Mouse (Mus musculus): ENCODE results near the gene Arih1. TPM values are rescaled to one million over a fixed set of nuclear protein-coding genes. Genes with fewer than 3 reads are reported as not detected.

Gene Arih1
- total and polyA plus RNA-seq, 3 experiments, result 46.5 to 60.4 (median 48.4) TPM

DNA sequence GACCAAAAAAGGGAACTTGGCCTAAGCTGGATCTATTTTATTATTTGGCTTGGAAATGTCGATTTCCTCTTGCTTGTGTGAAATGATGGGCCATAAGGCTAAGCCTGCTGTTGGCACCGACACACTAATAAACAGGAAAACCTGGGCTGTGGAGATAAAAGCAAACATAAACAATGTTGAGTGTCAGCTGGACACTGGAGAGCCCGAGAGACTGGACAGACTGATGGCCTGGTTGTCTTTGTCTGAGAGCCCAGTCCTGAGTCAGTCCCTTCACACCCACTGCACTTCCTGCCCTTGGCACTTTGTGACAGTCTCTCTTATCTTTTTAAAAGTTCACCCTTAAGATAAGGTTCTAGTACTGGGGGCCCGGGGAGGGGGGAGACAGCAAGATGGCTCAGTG, 36.5 kb upstream of the Arih1 start:
- no peak overlapping the region for H3K4me3 ChIP-seq (ENCODE audit: control insufficient read depth in 1 of 2, insufficient read depth in 1 of 2, low read depth in 2 of 2, low read length in 2 of 2)
- H3K9me3 ChIP-seq (replicated peaks; ENCODE audit: insufficient read depth, low read length), result no peaks in the 10 kb centered on the region
- H3K4me1 ChIP-seq (ENCODE audit: control insufficient read depth in 1 of 2, insufficient read depth in 2 of 2, low read length in 2 of 2), result peaks cover 4 to 21% of the 10 kb centered on the region in 2 experiments; a peak in 3 of 4 replicates
- no peaks in the 10 kb centered on the region for H3K27me3 ChIP-seq (ENCODE audit: control insufficient read depth in 1 of 2, insufficient read depth in 2 of 2, low read length in 2 of 2)
- peak; percentile 56 for DNase-seq (ENCODE audit: low read depth, low spot score)
- H3K9ac ChIP-seq (ENCODE audit: control insufficient read depth, low read depth, low read length, poor library complexity, severe bottlenecking), result no peak overlapping the region
- TF ChIP-seq EP300 (IDR thresholded peaks at IDR 0.05; ENCODE audit: low read depth in 1 of 2, low read length in 2 of 2) (peak; percentile 36 to 38; a peak in 3 of 4 replicates), POLR2AphosphoS2 (IDR thresholded peaks at IDR 0.05; ENCODE audit: low read length) (no peak), GATA1 (IDR thresholded peaks at IDR 0.05; ENCODE audit: low read depth, low read length) (peak; percentile 47; the same call in 1 of the 2 replicates), MAX (IDR thresholded peaks at IDR 0.05; ENCODE audit: low read length) (no peak), TAL1 (IDR thresholded peaks at IDR 0.05; ENCODE audit: low read length) (peak; percentile 59), MYC (IDR thresholded peaks at IDR 0.05; ENCODE audit: low read depth, low read length) (no peak), ELF1 (IDR thresholded peaks at IDR 0.05; ENCODE audit: low read depth, low read length) (0 out of 2 replicates have a peak, but pooled peaks have one; percentile 23), TBP (IDR thresholded peaks at IDR 0.05; ENCODE audit: low read depth, low read length) (no peak), NELFE (IDR thresholded peaks at IDR 0.05; ENCODE audit: low read depth, low read length) (no peak), ZKSCAN1 (IDR thresholded peaks at IDR 0.05; ENCODE audit: low read depth, low read length) (no peak), BHLHE40 (IDR thresholded peaks at IDR 0.05; ENCODE audit: borderline replicate concordance, low read depth, low read length) (no peak), USF1 (IDR thresholded peaks at IDR 0.05; ENCODE audit: low read depth, low read length) (no peak), POLR2A (IDR thresholded peaks at IDR 0.05; ENCODE audit: control insufficient read depth in 1 of 2, insufficient read depth in 1 of 2, low read depth in 1 of 2, low read length in 2 of 2, poor library complexity in 1 of 2) (no peak), RCOR1 (IDR thresholded peaks at IDR 0.05; ENCODE audit: low read depth, low read length) (no peak)
- H3K79me2 ChIP-seq (ENCODE audit: control insufficient read depth, insufficient read depth, low read length, poor library complexity), result no peaks in the 10 kb centered on the region
- H3K27ac ChIP-seq (ENCODE audit: control insufficient read depth, low read depth, low read length), result peak overlapping the region; percentile 46; the same call in 1 of the 2 replicates
- peaks cover 0 to 16% of the 10 kb centered on the region in 2 experiments; a peak in 2 of 4 replicates for H3K36me3 ChIP-seq (ENCODE audit: control insufficient read depth in 1 of 2, insufficient read depth in 2 of 2, low read length in 2 of 2)

DNA sequence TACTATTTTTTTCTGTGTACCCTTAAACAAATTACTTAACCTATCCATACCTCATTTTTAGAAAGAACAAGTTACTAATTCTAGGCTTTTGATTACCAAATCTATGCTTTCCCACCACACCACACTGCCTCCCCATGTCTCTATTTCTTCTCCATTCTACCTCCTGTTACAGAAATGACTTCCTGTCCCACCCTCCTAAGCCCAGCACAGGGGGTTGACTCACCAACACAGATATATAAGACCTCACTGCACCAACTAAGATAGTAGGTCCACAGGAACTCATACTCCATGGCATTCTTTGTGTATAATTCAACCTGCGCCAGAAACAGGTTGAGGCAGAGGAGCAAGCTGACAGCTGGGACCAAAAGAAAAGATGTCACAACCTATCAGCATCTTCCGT, 33.0 kb upstream of the Arih1 start:
- no peak overlapping the region for H3K27ac ChIP-seq (ENCODE audit: control insufficient read depth, low read depth, low read length)
- peaks cover 0 to 10% of the 10 kb centered on the region in 2 experiments; a peak in 2 of 4 replicates for H3K36me3 ChIP-seq (ENCODE audit: control insufficient read depth in 1 of 2, insufficient read depth in 2 of 2, low read length in 2 of 2)
- H3K9me3 ChIP-seq (replicated peaks; ENCODE audit: insufficient read depth, low read length), result no peaks in the 10 kb centered on the region
- no peak overlapping the region for H3K9ac ChIP-seq (ENCODE audit: control insufficient read depth, low read depth, low read length, poor library complexity, severe bottlenecking)
- H3K4me1 ChIP-seq (ENCODE audit: control insufficient read depth in 1 of 2, insufficient read depth in 2 of 2, low read length in 2 of 2), result peaks cover 0 to 15% of the 10 kb centered on the region in 2 experiments; a peak in 2 of 4 replicates
- no peaks in the 10 kb centered on the region for H3K79me2 ChIP-seq (ENCODE audit: control insufficient read depth, insufficient read depth, low read length, poor library complexity)
- no peak overlapping the region for H3K4me3 ChIP-seq (ENCODE audit: control insufficient read depth in 1 of 2, insufficient read depth in 1 of 2, low read depth in 2 of 2, low read length in 2 of 2)
- peaks cover 0 to 2% of the 10 kb centered on the region in 2 experiments; a peak in 2 of 4 replicates for H3K27me3 ChIP-seq (ENCODE audit: control insufficient read depth in 1 of 2, insufficient read depth in 2 of 2, low read length in 2 of 2)
- peak; percentile 54 for DNase-seq (ENCODE audit: low read depth, low spot score)
- TF ChIP-seq RCOR1 (IDR thresholded peaks at IDR 0.05; ENCODE audit: low read depth, low read length), result no peak
- TF ChIP-seq E2F4 (IDR thresholded peaks at IDR 0.05; ENCODE audit: borderline replicate concordance, low read depth, low read length), result no peak
- no peak for TF ChIP-seq TAL1 (IDR thresholded peaks at IDR 0.05; ENCODE audit: low read length)
- no peak for TF ChIP-seq POLR2AphosphoS2 (IDR thresholded peaks at IDR 0.05; ENCODE audit: low read length)
- no peak for TF ChIP-seq BHLHE40 (IDR thresholded peaks at IDR 0.05; ENCODE audit: borderline replicate concordance, low read depth, low read length)
- no peak for TF ChIP-seq UBTF (IDR thresholded peaks at IDR 0.05; ENCODE audit: borderline replicate concordance, insufficient read depth, low read depth, low read length)
- no peak for TF ChIP-seq ETS1 (IDR thresholded peaks at IDR 0.05; ENCODE audit: low read depth, low read length)
- TF ChIP-seq CTCF (IDR thresholded peaks at IDR 0.05 in 2 of 3, conservative IDR thresholded peaks at IDR 0.05 in 1 of 3; ENCODE audit: control insufficient read depth in 1 of 3, insufficient read depth in 1 of 3, low read depth in 2 of 3, low read length in 3 of 3, poor library complexity in 1 of 3, severe bottlenecking in 1 of 3), result no peak
- TF ChIP-seq MEF2A (IDR thresholded peaks at IDR 0.05; ENCODE audit: extremely low read depth, insufficient replicate concordance, low read depth, low read length, poor library complexity, severe bottlenecking), result no peak
- no peak for TF ChIP-seq MAZ (IDR thresholded peaks at IDR 0.05; ENCODE audit: low read depth, low read length)

Measured in MEL (cell line).